Comparison of ENCODE assay signal across 11 mouse cellular contexts in genomic region chr14:28371651-28372050, GRCm38 (mm10).
"Had no signal": no experiment of that assay in that cellular context is flagged by ENCODE, and none has a peak within 500 bp of the region (broad histone marks: within the 10 kb centered on the region; RNA-seq: fewer than 3 reads in every experiment).

No protein-coding gene starts in this region.

- H3K4me3 ChIP-seq: midbrain, embryonic 12.5 days had no signal

- DNase-seq: kidney, adult 11 months; kidney, adult 9 months; kidney, postnatal 36 days; layer of hippocampus, adult 9-11 months; layer of hippocampus, postnatal 36 days; lung, adult 18-20 months; right cerebral cortex, adult 18-20 months; thymus, postnatal 36 days had no signal

- H3K27ac ChIP-seq: kidney, postnatal 0 days; liver, embryonic 14.5 days; midbrain, embryonic 12.5 days had no signal

- H3K36me3 ChIP-seq: midbrain, embryonic 12.5 days had no signal

- H3K4me2 ChIP-seq: midbrain, embryonic 12.5 days had no signal

- H3K9ac ChIP-seq: liver, embryonic 14.5 days; midbrain, embryonic 12.5 days had no signal
